Mouse (Mus musculus) small intestine, adult 2 months (tissue): ENCODE results near the gene Ctnna3.

Experiments
- CTCF ChIP-seq: fragments of 200-500 bp; IDR thresholded peaks from 2 replicates; pipeline ENCODE4 v1.5.1; 2012; ENCODE audit warnings: low read depth, mild to moderate bottlenecking, control low read depth, inconsistent platforms, low read length, moderate library complexity, mixed read lengths; ENCODE audit not compliant: insufficient replicate concordance, insufficient read length; ENCODE audit errors: extremely low read depth
- POLR2A ChIP-seq: fragments of 200-500 bp; IDR thresholded peaks from 2 replicates; pipeline ENCODE4 v1.6.1; 2012; ENCODE audit warnings: low read depth, mild to moderate bottlenecking, control low read depth, inconsistent platforms, low read length, moderate library complexity

- TF ChIP-seq CTCF (no peak), POLR2A (no peak)
These were observed 1288.1 kb downstream of the Ctnna3 start for GRCm38 (mm10) chr10:64718036-64718435.
